Mouse (Mus musculus): ENCODE data around the gene Gins2. TPM values are rescaled to one million over a fixed set of nuclear protein-coding genes. Genes with fewer than 3 reads are reported as not detected.

Gins2 gene
- total and polyA plus RNA-seq, 2 experiments from 2014 or later = 8.4 to 18.1 TPM

DNA sequence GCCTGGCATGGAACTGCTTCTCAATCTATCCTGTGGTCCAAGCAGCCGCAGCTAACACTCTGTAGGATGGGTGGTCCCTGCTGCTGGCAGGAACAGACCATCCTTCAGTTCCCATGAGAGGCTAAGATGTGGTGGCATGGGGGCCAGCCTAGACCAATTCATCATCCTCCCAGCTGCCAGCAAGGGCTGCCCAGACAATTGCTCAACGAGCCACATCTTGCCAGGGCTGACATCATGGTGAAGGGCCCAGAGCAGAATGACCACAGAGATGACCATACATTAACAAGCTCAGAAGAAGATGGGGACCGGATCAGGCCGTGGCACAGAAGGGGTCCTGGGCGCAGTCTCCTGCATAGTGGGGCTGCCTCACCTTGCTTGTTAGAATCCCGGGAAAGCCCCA, 21.7 kb upstream of the Gins2 start:
- Histone ChIP-seq H3K27ac (ENCODE audit: low read depth, low read length) (no peak overlapping the region), H3K9ac (replicated peaks; ENCODE audit: low read length, poor library complexity, severe bottlenecking) (no peak overlapping the region), H3K4me1 (ENCODE audit: insufficient read depth, low read length) (no peaks in the 10 kb centered on the region), H3K27me3 (ENCODE audit: insufficient read depth, low read length) (no peaks in the 10 kb centered on the region), H3K4me3 (ENCODE audit: low read depth, low read length) (no peak overlapping the region), H3K4me2 (ENCODE audit: low read depth, low read length, poor library complexity, severe bottlenecking) (no peak overlapping the region), H3K9me3 (ENCODE audit: low read length) (no peaks in the 10 kb centered on the region), H3K36me3 (ENCODE audit: insufficient read depth, low read length) (no peaks in the 10 kb centered on the region)
- no peak for ATAC-seq (ENCODE audit: low FRiP score)
- WGBS = 91% methylated on average over 6 of the region's 6 CpGs
- no peak for TF ChIP-seq CTCF (IDR thresholded peaks at IDR 0.05)
- no peak for DNase-seq (ENCODE audit: low spot score)

DNA sequence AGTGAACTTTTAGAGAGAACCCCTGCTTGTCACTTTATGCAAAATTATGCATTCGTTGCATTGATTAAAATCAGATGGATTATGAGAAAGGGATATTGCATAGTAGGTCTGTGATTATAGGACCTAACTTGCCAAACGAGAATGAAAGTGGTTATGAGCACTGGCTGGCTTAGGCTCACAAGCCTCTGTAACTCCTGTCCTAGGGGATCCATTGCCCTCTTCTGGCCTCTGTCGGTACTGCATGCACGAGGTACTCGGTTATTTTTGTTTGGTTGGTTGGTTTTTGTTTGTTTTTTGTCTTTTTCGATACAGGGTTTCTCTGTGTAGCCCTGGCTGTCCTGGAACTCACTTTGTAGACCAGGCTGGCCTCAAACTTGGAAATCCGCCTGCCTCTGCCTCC, 18.8 kb upstream of the Gins2 start:
- Histone ChIP-seq H3K27ac (ENCODE audit: low read depth, low read length) (no peak overlapping the region), H3K4me1 (ENCODE audit: insufficient read depth, low read length) (no peaks in the 10 kb centered on the region), H3K4me3 (ENCODE audit: low read depth, low read length) (no peak overlapping the region), H3K27me3 (ENCODE audit: insufficient read depth, low read length) (no peaks in the 10 kb centered on the region), H3K36me3 (ENCODE audit: insufficient read depth, low read length) (no peaks in the 10 kb centered on the region), H3K9ac (replicated peaks; ENCODE audit: low read length, poor library complexity, severe bottlenecking) (no peak overlapping the region), H3K9me3 (ENCODE audit: low read length) (no peaks in the 10 kb centered on the region), H3K4me2 (ENCODE audit: low read depth, low read length, poor library complexity, severe bottlenecking) (no peak overlapping the region)
- ATAC-seq (ENCODE audit: low FRiP score) (no peak), DNase-seq (ENCODE audit: low spot score) (peak; percentile 79)
- WGBS = 13% methylated on average over 7 of the region's 7 CpGs
- TF ChIP-seq CTCF (IDR thresholded peaks at IDR 0.05) = peak; percentile 95

GRCm38 (mm10) chr8:120607460-120607859, 18.4 kb upstream of the Gins2 start:
- H3K4me1 ChIP-seq (ENCODE audit: insufficient read depth, low read length) = no peaks in the 10 kb centered on the region
- H3K4me2 ChIP-seq (ENCODE audit: low read depth, low read length, poor library complexity, severe bottlenecking) = no peak overlapping the region
- H3K9me3 ChIP-seq (ENCODE audit: low read length) = no peaks in the 10 kb centered on the region
- TF ChIP-seq CTCF (IDR thresholded peaks at IDR 0.05) = no peak
- DNase-seq (ENCODE audit: low spot score) = no peak
- no peaks in the 10 kb centered on the region for H3K36me3 ChIP-seq (ENCODE audit: insufficient read depth, low read length)
- H3K9ac ChIP-seq (replicated peaks; ENCODE audit: low read length, poor library complexity, severe bottlenecking) = no peak overlapping the region
- WGBS = 82% methylated on average over 9 of the region's 9 CpGs
- peak; percentile 28; the same call in 1 of the 2 replicates for ATAC-seq (ENCODE audit: low FRiP score)
- H3K27me3 ChIP-seq (ENCODE audit: insufficient read depth, low read length) = no peaks in the 10 kb centered on the region
- no peak overlapping the region for H3K4me3 ChIP-seq (ENCODE audit: low read depth, low read length)
- no peak overlapping the region for H3K27ac ChIP-seq (ENCODE audit: low read depth, low read length)

DNA sequence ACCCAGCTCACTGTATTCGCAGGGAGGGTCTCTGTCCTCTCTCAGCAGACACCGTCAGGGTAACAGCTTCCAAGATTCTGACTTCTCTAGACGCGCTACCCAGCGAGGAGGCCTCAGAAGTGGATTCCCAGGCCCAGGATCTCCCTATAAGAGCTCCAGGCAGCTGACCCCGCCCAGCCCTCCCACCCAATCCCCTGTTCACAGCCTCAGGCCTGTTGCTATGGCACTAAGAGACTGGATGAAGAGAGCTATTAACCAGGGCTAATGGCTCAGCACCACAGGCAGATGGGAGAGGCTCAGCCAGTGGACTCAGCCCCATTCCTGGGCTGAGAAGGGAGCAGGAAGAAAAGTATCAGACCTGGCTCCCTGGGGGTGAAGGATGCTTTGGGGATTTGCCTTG, 13.6 kb upstream of the Gins2 start:
- H3K9ac ChIP-seq (replicated peaks; ENCODE audit: low read length, poor library complexity, severe bottlenecking) = no peak overlapping the region
- no peak for ATAC-seq (ENCODE audit: low FRiP score)

GRCm38 (mm10) chr8:120599504-120599903, 10.4 kb upstream of the Gins2 start:
- Histone ChIP-seq H3K36me3 (ENCODE audit: insufficient read depth, low read length) (no peaks in the 10 kb centered on the region), H3K9me3 (ENCODE audit: low read length) (no peaks in the 10 kb centered on the region), H3K4me1 (ENCODE audit: insufficient read depth, low read length) (no peaks in the 10 kb centered on the region), H3K27ac (ENCODE audit: low read depth, low read length) (no peak overlapping the region), H3K4me3 (ENCODE audit: low read depth, low read length) (no peak overlapping the region), H3K4me2 (ENCODE audit: low read depth, low read length, poor library complexity, severe bottlenecking) (no peak overlapping the region), H3K27me3 (ENCODE audit: insufficient read depth, low read length) (no peaks in the 10 kb centered on the region), H3K9ac (replicated peaks; ENCODE audit: low read length, poor library complexity, severe bottlenecking) (no peak overlapping the region)
- no peak for ATAC-seq (ENCODE audit: low FRiP score)
- peak; percentile 74 for TF ChIP-seq CTCF (IDR thresholded peaks at IDR 0.05)
- WGBS = 48% methylated on average over 7 of the region's 7 CpGs
- DNase-seq (ENCODE audit: low spot score) = peak; percentile 68

More for the DNA sequence above, 13.6 kb upstream of the Gins2 start:
- H3K9me3 ChIP-seq (ENCODE audit: low read length) = no peaks in the 10 kb centered on the region
- WGBS = 43% methylated on average over 6 of the region's 6 CpGs
- no peaks in the 10 kb centered on the region for H3K27me3 ChIP-seq (ENCODE audit: insufficient read depth, low read length)
- H3K36me3 ChIP-seq (ENCODE audit: insufficient read depth, low read length) = no peaks in the 10 kb centered on the region
- no peaks in the 10 kb centered on the region for H3K4me1 ChIP-seq (ENCODE audit: insufficient read depth, low read length)
- no peak overlapping the region for H3K27ac ChIP-seq (ENCODE audit: low read depth, low read length)
- H3K4me3 ChIP-seq (ENCODE audit: low read depth, low read length) = no peak overlapping the region
- no peak overlapping the region for H3K4me2 ChIP-seq (ENCODE audit: low read depth, low read length, poor library complexity, severe bottlenecking)
- TF ChIP-seq CTCF (IDR thresholded peaks at IDR 0.05) = no peak
- peak; percentile 50 for DNase-seq (ENCODE audit: low spot score)

DNA sequence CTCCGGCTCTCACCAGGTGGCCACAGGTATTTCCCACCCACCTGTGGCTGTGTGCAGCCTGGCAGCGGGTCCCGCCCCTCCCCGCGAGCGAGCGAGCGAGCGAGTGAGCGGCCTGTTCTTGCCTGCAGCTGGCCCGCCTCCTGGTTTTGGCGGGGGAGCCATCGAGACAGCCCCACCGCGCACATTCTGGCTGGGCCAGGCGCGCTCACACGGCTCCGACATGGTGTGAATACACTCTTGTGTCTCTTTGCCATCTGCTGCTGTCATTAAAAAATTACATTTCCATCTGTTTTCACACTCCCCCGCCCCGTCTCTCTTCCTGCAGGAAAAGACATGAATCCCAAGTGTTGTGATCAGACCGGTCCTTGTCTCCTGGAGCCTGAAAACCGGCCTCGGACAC, 9.5 kb upstream of the Gins2 start:
- DNase-seq (ENCODE audit: low spot score) = peak; percentile 78
- peak overlapping the region; percentile 22; the same call in 1 of the 2 replicates for H3K4me2 ChIP-seq (ENCODE audit: low read depth, low read length, poor library complexity, severe bottlenecking)
- H3K9me3 ChIP-seq (ENCODE audit: low read length) = no peaks in the 10 kb centered on the region
- H3K9ac ChIP-seq (replicated peaks; ENCODE audit: low read length, poor library complexity, severe bottlenecking) = no peak overlapping the region
- no peak for ATAC-seq (ENCODE audit: low FRiP score)
- no peak overlapping the region for H3K27ac ChIP-seq (ENCODE audit: low read depth, low read length)
- no peaks in the 10 kb centered on the region for H3K36me3 ChIP-seq (ENCODE audit: insufficient read depth, low read length)
- no peaks in the 10 kb centered on the region for H3K4me1 ChIP-seq (ENCODE audit: insufficient read depth, low read length)
- WGBS = 32% methylated on average over 24 of the region's 24 CpGs
- H3K27me3 ChIP-seq (ENCODE audit: insufficient read depth, low read length) = no peaks in the 10 kb centered on the region
- no peak overlapping the region for H3K4me3 ChIP-seq (ENCODE audit: low read depth, low read length)
- TF ChIP-seq CTCF (IDR thresholded peaks at IDR 0.05) = no peak

Data from midbrain, postnatal 0 days (tissue).